Mouse (Mus musculus): ENCODE measurements around the gene Sfxn3.

DNA sequence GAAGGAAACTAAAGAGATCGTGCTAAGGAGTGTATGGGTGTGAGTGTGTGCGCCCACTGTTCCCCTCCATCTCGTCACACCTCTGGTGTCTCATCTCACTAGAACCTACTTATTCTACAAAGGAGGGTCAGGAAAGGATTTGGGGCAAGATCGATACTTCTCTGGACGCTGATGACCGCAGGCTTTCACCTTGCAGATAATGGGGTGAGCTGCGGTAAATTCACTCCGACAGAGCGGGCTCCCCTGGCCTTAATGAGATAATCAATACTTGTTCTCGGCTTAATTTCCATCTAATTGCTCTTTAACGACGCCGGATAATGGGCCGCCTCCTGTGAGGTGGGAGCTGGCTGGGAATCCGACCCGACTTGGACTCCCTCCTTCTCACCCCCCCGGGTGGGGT is 19.9 kb downstream of the Sfxn3 start:
- TF ChIP-seq CTCF (IDR thresholded peaks at IDR 0.05; ENCODE audit: low read depth) (no peak), EP300 (IDR thresholded peaks at IDR 0.05; ENCODE audit: low read depth) (no peak)
